Mouse (Mus musculus): ENCODE measurements at regions not wholly inside any gene's neighbourhood (a gene's known extent, or its start where the extent isn't known, plus 50 kb on each side); places are given as distances from the start of the nearest gene placed in this dataset.

GRCm38 (mm10) chr3:38754632-38755123 lies 132.1 kb upstream of the Fat4 start:
- DNase-seq, result no peak
- Histone ChIP-seq H3K4me1 (replicated peaks; ENCODE audit: control insufficient read depth, insufficient read depth, low read length) (no peaks in the 10 kb centered on the region), H3K4me3 (ENCODE audit: control insufficient read depth, insufficient read depth, low read length) (no peak overlapping the region), H3K36me3 (ENCODE audit: control insufficient read depth, insufficient read depth, low read length) (no peaks in the 10 kb centered on the region), H3K27ac (ENCODE audit: control insufficient read depth, insufficient read depth, low read length) (no peak overlapping the region), H3K27me3 (ENCODE audit: control insufficient read depth, insufficient read depth, low read length) (no peaks in the 10 kb centered on the region)
- WGBS, result 89% methylated on average over 5 of the region's 5 CpGs
- TF ChIP-seq POLR2A (IDR thresholded peaks at IDR 0.05; ENCODE audit: control insufficient read depth, extremely low read depth, insufficient read depth, low read length, poor library complexity) (no peak), CTCF (IDR thresholded peaks at IDR 0.05; ENCODE audit: borderline replicate concordance, control insufficient read depth, extremely low read depth, insufficient read depth, low read length, poor library complexity) (no peak)

GRCm38 (mm10) chr3:38753446-38754205 lies 133.1 kb upstream of the Fat4 start:
- H3K4me3 ChIP-seq (ENCODE audit: control insufficient read depth, insufficient read depth, low read length), result no peak overlapping the region
- TF ChIP-seq POLR2A (IDR thresholded peaks at IDR 0.05; ENCODE audit: control insufficient read depth, extremely low read depth, insufficient read depth, low read length, poor library complexity), result no peak
- TF ChIP-seq CTCF (IDR thresholded peaks at IDR 0.05; ENCODE audit: borderline replicate concordance, control insufficient read depth, extremely low read depth, insufficient read depth, low read length, poor library complexity), result no peak
- H3K27me3 ChIP-seq (ENCODE audit: control insufficient read depth, insufficient read depth, low read length), result no peaks in the 10 kb centered on the region
- no peak overlapping the region for H3K27ac ChIP-seq (ENCODE audit: control insufficient read depth, insufficient read depth, low read length)
- no peaks in the 10 kb centered on the region for H3K4me1 ChIP-seq (replicated peaks; ENCODE audit: control insufficient read depth, insufficient read depth, low read length)
- H3K36me3 ChIP-seq (ENCODE audit: control insufficient read depth, insufficient read depth, low read length), result no peaks in the 10 kb centered on the region
- no peak for DNase-seq
- WGBS, result 95% methylated on average over 2 of the region's 2 CpGs

- no peak for DNase-seq
- 87% methylated on average over 4 of the region's 4 CpGs for WGBS
- Histone ChIP-seq H3K4me1 (replicated peaks; ENCODE audit: control insufficient read depth, insufficient read depth, low read length) (no peaks in the 10 kb centered on the region), H3K36me3 (ENCODE audit: control insufficient read depth, insufficient read depth, low read length) (no peaks in the 10 kb centered on the region), H3K4me3 (ENCODE audit: control insufficient read depth, insufficient read depth, low read length) (no peak overlapping the region), H3K27me3 (ENCODE audit: control insufficient read depth, insufficient read depth, low read length) (no peaks in the 10 kb centered on the region), H3K27ac (ENCODE audit: control insufficient read depth, insufficient read depth, low read length) (no peak overlapping the region)
- TF ChIP-seq POLR2A (IDR thresholded peaks at IDR 0.05; ENCODE audit: control insufficient read depth, extremely low read depth, insufficient read depth, low read length, poor library complexity) (no peak), CTCF (IDR thresholded peaks at IDR 0.05; ENCODE audit: borderline replicate concordance, control insufficient read depth, extremely low read depth, insufficient read depth, low read length, poor library complexity) (no peak)
These were observed 144.6 kb upstream of the Fat4 start for GRCm38 (mm10) chr3:38742155-38742554.

- no peak for DNase-seq
- 2% methylated on average over 1 of the region's 1 CpGs for WGBS
- TF ChIP-seq CTCF (IDR thresholded peaks at IDR 0.05; ENCODE audit: borderline replicate concordance, control insufficient read depth, extremely low read depth, insufficient read depth, low read length, poor library complexity) (no peak), POLR2A (IDR thresholded peaks at IDR 0.05; ENCODE audit: control insufficient read depth, extremely low read depth, insufficient read depth, low read length, poor library complexity) (no peak)
- Histone ChIP-seq H3K27ac (ENCODE audit: control insufficient read depth, insufficient read depth, low read length) (no peak overlapping the region), H3K27me3 (ENCODE audit: control insufficient read depth, insufficient read depth, low read length) (no peaks in the 10 kb centered on the region), H3K4me1 (replicated peaks; ENCODE audit: control insufficient read depth, insufficient read depth, low read length) (no peaks in the 10 kb centered on the region; the same call in 1 of the 2 replicates), H3K4me3 (ENCODE audit: control insufficient read depth, insufficient read depth, low read length) (no peak overlapping the region), H3K36me3 (ENCODE audit: control insufficient read depth, insufficient read depth, low read length) (no peaks in the 10 kb centered on the region)
These were observed 164.1 kb upstream of the Fat4 start for GRCm38 (mm10) chr3:38722606-38723005.

GRCm38 (mm10) chr3:38712078-38712873 lies 174.5 kb upstream of the Fat4 start:
- WGBS, result 82% methylated on average over 9 of the region's 9 CpGs
- no peak for DNase-seq

GRCm38 (mm10) chr3:38711229-38711628 lies 175.5 kb upstream of the Fat4 start:
- TF ChIP-seq CTCF (IDR thresholded peaks at IDR 0.05; ENCODE audit: borderline replicate concordance, control insufficient read depth, extremely low read depth, insufficient read depth, low read length, poor library complexity), result no peak
- TF ChIP-seq POLR2A (IDR thresholded peaks at IDR 0.05; ENCODE audit: control insufficient read depth, extremely low read depth, insufficient read depth, low read length, poor library complexity), result no peak
- no peak for DNase-seq

More at GRCm38 (mm10) chr3:38712078-38712873, 174.5 kb upstream of the Fat4 start:
- H3K36me3 ChIP-seq (ENCODE audit: control insufficient read depth, insufficient read depth, low read length), result no peaks in the 10 kb centered on the region
- H3K4me3 ChIP-seq (ENCODE audit: control insufficient read depth, insufficient read depth, low read length), result no peak overlapping the region
- no peak for TF ChIP-seq POLR2A (IDR thresholded peaks at IDR 0.05; ENCODE audit: control insufficient read depth, extremely low read depth, insufficient read depth, low read length, poor library complexity)
- no peak for TF ChIP-seq CTCF (IDR thresholded peaks at IDR 0.05; ENCODE audit: borderline replicate concordance, control insufficient read depth, extremely low read depth, insufficient read depth, low read length, poor library complexity)
- no peak overlapping the region for H3K27ac ChIP-seq (ENCODE audit: control insufficient read depth, insufficient read depth, low read length)
- no peaks in the 10 kb centered on the region for H3K4me1 ChIP-seq (replicated peaks; ENCODE audit: control insufficient read depth, insufficient read depth, low read length)
- H3K27me3 ChIP-seq (ENCODE audit: control insufficient read depth, insufficient read depth, low read length), result no peaks in the 10 kb centered on the region

More at GRCm38 (mm10) chr3:38711229-38711628, 175.5 kb upstream of the Fat4 start:
- Histone ChIP-seq H3K4me1 (replicated peaks; ENCODE audit: control insufficient read depth, insufficient read depth, low read length) (no peaks in the 10 kb centered on the region), H3K27ac (ENCODE audit: control insufficient read depth, insufficient read depth, low read length) (no peak overlapping the region), H3K4me3 (ENCODE audit: control insufficient read depth, insufficient read depth, low read length) (no peak overlapping the region), H3K27me3 (ENCODE audit: control insufficient read depth, insufficient read depth, low read length) (no peaks in the 10 kb centered on the region), H3K36me3 (ENCODE audit: control insufficient read depth, insufficient read depth, low read length) (no peaks in the 10 kb centered on the region)
- 86% methylated on average over 6 of the region's 6 CpGs for WGBS

Data from thymus, adult 2 months (tissue).